Mouse (Mus musculus) stomach, embryonic 16.5 days (tissue): ENCODE data around the gene Bcat2. TPM values are rescaled to one million over a fixed set of nuclear protein-coding genes. Genes with fewer than 3 reads are reported as not detected.

Experiments used
- ATAC-seq: fragments of 200-750 bp; cut with Nextera tagmentation; 2 replicates; pipeline ENCODE4 v1.8.0; 2017; ENCODE audit warnings: moderate number of reproducible peaks, moderate TSS enrichment; ENCODE audit not compliant: insufficient read depth, low FRiP score
- H3K27ac ChIP-seq: fragments of 300-500 bp; sonication (generic); 2 replicates; pipeline ENCODE4 v1.5.1; 2014; ENCODE audit warnings: low read length
- H3K27me3 ChIP-seq: fragments of 300-500 bp; sonication (generic); 2 replicates; pipeline ENCODE4 v1.6.1; 2014; ENCODE audit warnings: low read length, control low read depth, mixed read lengths; ENCODE audit not compliant: control insufficient read depth, insufficient read depth
- H3K36me3 ChIP-seq: fragments of 300-500 bp; sonication (generic); 2 replicates; pipeline ENCODE4 v1.6.1; 2014; ENCODE audit warnings: low read length; ENCODE audit not compliant: control insufficient read depth, insufficient read depth
- H3K4me1 ChIP-seq: fragments of 300-500 bp; sonication (generic); 2 replicates; pipeline ENCODE4 v1.6.1; 2014; ENCODE audit warnings: low read length, control low read depth, mixed read lengths; ENCODE audit not compliant: control insufficient read depth, insufficient read depth
- H3K4me2 ChIP-seq: fragments of 300-500 bp; sonication (generic); 2 replicates; pipeline ENCODE4 v1.6.1; 2014; ENCODE audit warnings: low read depth, low read length, mixed read lengths
- H3K4me3 ChIP-seq: fragments of 300-500 bp; sonication (generic); replicated peaks from 2 replicates; pipeline ENCODE4 v1.5.1; 2014; ENCODE audit warnings: mild to moderate bottlenecking, low read length
- H3K9ac ChIP-seq: fragments of 300-500 bp; sonication (generic); 2 replicates; pipeline ENCODE4 v1.6.1; 2014; ENCODE audit warnings: low read length
- H3K9me3 ChIP-seq: fragments of 300-500 bp; sonication (generic); replicated peaks from 2 replicates; pipeline ENCODE4 v1.6.1; 2016; ENCODE audit warnings: low read length, control low read depth; ENCODE audit not compliant: control insufficient read depth
- WGBS: fragments of 180-500 bp; shearing (Covaris S2); extraction: QIAGEN DNeasy Blood & Tissue Kit; methylation state at CpG from one replicate; pipeline ENCODE4 v1.1.7; 2014; 5-methylcytosine and 5-hydroxymethylcytosine counted together
- polyA plus RNA-seq: library from polyadenylated mRNA; unstranded; fragments of >200 nt; fragmentation: Nextera tagmentation; extraction: Ambion mirVana; gene quantifications from 2 replicates; pipeline ENCODE4 v1.2.1, GENCODE M21; 2015

Bcat2 gene
- polyA plus RNA-seq, 1 experiment from 2014 or later: 95.7 TPM

DNA sequence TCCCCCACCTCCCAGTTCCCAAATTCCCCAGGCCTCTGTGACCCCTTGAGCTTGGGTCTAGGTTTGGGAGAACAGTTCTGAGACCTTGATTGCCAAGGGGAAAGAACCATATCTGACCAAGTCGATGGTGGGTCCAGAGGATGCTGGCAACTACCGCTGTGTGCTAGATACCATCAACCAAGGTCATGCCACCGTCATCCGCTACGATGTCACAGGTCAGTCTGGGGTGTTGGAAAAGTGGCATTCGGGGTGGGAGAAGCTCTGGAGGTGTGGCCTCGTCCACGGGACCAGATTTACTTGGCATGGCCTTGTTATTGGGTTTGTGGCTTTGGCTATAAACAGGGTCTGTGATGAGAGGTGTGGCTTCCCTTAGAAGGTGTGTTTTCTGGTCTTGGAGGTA is 55.5 kb downstream of the Bcat2 start:
- H3K4me2 ChIP-seq: no peak overlapping the region
- WGBS: 83% methylated on average over 8 of the region's 8 CpGs
- no peaks in the 10 kb centered on the region for H3K36me3 ChIP-seq
- no peak for ATAC-seq
- no peak overlapping the region for H3K9ac ChIP-seq
- H3K9me3 ChIP-seq: no peaks in the 10 kb centered on the region
- H3K4me3 ChIP-seq: no peak overlapping the region
- no peaks in the 10 kb centered on the region for H3K4me1 ChIP-seq
- H3K27me3 ChIP-seq: no peaks in the 10 kb centered on the region
- no peak overlapping the region for H3K27ac ChIP-seq

DNA sequence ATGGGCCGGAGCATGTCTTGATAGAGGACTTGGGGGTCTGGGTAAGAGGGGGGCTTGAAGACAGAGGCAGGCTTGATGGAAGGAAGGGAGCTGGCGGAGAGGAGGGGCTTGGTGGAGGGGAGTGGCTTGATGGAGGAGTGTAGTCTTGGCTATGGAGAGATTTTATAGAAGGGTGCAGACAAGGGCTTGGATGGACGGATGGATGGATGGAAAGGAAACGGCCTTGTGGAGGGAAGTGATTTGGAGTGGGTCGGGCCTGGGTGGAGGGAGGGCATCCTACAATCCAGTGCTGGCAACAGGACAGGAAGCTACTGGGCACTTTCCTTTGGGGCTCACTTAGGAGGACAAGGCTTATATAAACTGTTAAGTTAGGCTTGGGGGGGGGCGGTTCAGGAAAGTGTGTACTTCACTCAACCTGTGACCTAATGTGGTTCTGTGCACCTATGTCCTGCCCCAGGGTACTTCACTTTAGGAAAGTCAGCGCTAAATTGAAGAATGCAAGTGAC is 56.7 kb downstream of the Bcat2 start:
- Histone ChIP-seq H3K4me2 (no peak overlapping the region), H3K27ac (no peak overlapping the region)
- WGBS: 80% methylated on average over 7 of the region's 7 CpGs

DNA sequence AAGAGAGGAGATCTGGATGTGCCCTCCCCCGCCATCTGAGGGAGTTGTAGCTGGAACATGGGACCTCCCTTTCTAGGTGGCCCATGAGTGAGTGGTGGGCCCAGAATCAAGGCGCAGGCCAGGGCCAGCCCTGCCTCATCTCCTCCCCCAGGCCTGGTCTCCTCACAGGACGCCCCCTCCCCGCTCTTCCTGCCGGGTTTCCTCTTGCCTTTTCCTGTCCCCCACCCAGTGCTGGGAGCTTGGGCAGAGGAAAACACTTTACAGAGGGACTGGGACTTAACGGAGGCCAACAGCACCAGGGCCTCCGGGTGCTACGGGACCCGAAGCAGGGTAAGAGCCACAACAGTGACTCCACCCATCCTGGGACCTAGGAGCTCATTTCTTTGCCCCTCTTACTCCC is 57.3 kb downstream of the Bcat2 start, which contains the start of gene Rasip1:
Gene Rasip1, plus strand, starts transcription at position 228 of the 400 bp plus-strand sequence.
- Histone ChIP-seq H3K27me3 (no peaks in the 10 kb centered on the region), H3K36me3 (no peaks in the 10 kb centered on the region), H3K27ac (peak within 1 kb of the TSS; percentile 51; the same call in 1 of the 2 replicates), H3K4me2 (peak within 1 kb of the TSS; percentile 99), H3K9ac (peak within 1 kb of the TSS; percentile 74), H3K4me1 (0 out of 2 replicates have a peak, but pooled peaks cover 2% of the 10 kb centered on the region), H3K4me3 (peak within 1 kb of the TSS; percentile 58), H3K9me3 (no peaks in the 10 kb centered on the region)
- no peak for ATAC-seq
- WGBS: 80% methylated on average over 9 of the region's 9 CpGs

More for the DNA sequence above, 56.7 kb downstream of the Bcat2 start:
- Histone ChIP-seq H3K27me3 (no peaks in the 10 kb centered on the region), H3K9me3 (no peaks in the 10 kb centered on the region), H3K4me1 (no peaks in the 10 kb centered on the region), H3K9ac (no peak overlapping the region), H3K36me3 (no peaks in the 10 kb centered on the region), H3K4me3 (no peak overlapping the region)
- ATAC-seq: no peak

DNA sequence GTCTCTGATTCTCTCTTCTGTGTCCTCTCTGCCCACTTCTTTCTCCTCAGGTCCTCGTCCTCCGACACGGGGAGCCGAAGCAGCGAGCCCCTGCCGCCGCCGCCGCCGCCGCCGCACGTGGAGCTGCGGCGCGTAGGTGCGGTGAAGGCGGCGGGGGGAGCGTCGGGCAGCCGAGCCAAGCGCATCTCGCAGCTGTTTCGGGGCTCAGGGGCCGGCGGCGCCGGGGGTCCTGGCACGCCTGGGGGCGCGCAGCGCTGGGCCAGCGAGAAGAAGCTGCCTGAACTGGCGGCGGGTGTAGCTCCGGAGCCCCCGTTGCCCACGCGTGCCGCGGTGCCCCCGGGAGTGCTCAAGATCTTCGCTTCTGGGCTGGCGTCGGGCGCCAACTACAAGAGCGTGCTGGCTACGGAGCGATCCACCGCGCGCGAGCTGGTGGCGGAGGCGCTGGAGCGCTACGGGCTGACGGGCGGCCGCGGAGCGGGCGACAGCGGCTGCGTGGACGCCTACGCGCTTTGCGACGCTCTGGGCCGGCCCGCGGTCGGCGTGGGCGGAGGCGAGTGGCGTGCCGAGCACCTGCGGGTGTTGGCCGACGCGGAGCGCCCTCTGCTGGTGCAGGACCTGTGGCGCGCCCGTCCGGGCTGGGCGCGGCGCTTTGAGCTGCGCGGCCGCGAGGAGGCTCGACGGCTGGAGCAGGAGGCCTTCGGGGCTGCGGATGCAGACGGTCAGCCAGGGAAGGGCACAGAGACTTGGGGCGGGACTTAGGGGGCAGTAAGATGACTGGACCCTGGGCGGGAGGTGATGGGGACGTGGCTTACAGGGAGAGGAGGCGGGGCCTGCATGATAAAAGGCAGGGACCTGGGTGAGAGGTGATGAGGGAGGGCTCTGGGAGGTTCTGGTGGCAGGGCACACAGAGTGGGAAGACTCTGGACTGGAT is 58.7 kb downstream of the Bcat2 start:
- peak; percentile 86 for ATAC-seq
- Histone ChIP-seq H3K27ac (peak overlapping the region; percentile 51; the same call in 1 of the 2 replicates), H3K4me2 (peak overlapping the region; percentile 99), H3K36me3 (no peaks in the 10 kb centered on the region), H3K4me1 (0 out of 2 replicates have a peak, but pooled peaks cover 4% of the 10 kb centered on the region), H3K9me3 (no peaks in the 10 kb centered on the region), H3K4me3 (peak overlapping the region; percentile 58), H3K9ac (peak overlapping the region; percentile 74), H3K27me3 (no peaks in the 10 kb centered on the region)
- under 1% methylated on average over 102 of the region's 105 CpGs for WGBS

DNA sequence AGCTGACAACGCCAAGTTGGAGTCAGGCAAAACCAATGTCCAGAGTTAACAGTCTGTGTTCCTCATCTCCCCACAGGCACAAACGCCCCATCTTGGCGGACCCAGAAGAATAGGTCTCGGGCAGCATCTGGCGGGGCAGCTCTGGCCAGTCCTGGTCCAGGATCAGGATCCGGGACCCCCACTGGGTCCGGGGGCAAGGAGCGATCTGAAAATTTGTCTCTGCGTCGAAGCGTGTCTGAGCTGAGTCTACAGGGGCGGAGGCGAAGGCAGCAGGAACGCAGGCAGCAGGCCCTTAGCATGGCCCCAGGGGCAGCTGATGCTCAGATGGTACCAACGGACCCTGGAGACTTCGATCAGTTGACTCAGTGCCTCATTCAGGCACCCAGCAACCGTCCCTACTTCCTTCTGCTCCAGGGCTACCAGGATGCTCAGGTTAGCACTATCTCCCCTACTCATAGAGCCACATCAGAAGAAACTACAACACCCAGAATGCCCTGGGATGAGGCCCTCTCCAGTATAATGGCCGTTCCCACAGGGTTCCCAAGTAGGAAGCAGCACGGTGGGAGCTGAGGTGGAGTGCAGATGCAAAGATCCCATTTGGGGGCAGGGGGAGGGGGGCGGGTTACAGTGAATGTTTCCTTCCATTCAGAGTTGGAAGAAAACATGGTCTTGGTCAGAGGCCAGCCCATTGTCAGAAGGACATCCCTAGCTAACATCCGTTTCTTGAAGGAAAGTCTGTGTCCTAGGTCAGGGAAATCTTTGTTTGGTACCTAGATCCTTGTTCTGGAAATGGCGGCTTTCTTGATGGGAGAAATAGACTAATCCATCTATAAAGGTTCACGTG is 60.3 kb downstream of the Bcat2 start:
- Histone ChIP-seq H3K4me3 (no peak overlapping the region), H3K4me1 (0 out of 2 replicates have a peak, but pooled peaks cover 4% of the 10 kb centered on the region), H3K27me3 (no peaks in the 10 kb centered on the region), H3K4me2 (no peak overlapping the region), H3K27ac (no peak overlapping the region), H3K36me3 (no peaks in the 10 kb centered on the region), H3K9me3 (no peaks in the 10 kb centered on the region), H3K9ac (no peak overlapping the region)
- WGBS: 74% methylated on average over 23 of the region's 23 CpGs
- ATAC-seq: no peak

DNA sequence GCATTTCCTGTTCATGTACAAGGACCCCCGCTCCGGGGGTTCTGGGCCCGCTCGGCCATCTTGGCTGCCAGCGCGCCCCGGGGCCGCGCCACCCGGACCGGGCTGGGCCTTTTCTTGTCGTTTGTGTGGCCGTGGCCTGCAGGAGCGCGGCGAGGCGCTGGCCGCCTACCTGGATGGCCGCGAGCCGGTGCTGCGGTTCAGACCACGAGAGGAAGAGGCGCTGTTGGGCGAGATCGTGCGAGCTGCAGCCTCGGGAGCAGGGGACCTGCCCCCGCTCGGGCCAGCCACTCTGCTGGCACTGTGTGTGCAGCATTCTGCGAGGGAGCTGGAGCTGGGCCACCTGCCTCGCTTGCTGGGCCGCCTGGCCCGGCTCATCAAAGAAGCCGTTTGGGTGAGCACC is 62.5 kb downstream of the Bcat2 start:
- H3K27me3 ChIP-seq: no peaks in the 10 kb centered on the region
- H3K27ac ChIP-seq: no peak overlapping the region
- peaks cover 4% of the 10 kb centered on the region; the same call in 1 of the 2 replicates for H3K4me1 ChIP-seq
- 0 out of 2 replicates have a peak, but pooled peaks have one; percentile 17 for ATAC-seq
- H3K9me3 ChIP-seq: no peaks in the 10 kb centered on the region
- 18% methylated on average over 35 of the region's 35 CpGs for WGBS
- H3K36me3 ChIP-seq: 0 out of 2 replicates have a peak, but pooled peaks cover 3% of the 10 kb centered on the region
- peak overlapping the region; percentile 21 for H3K4me3 ChIP-seq
- H3K9ac ChIP-seq: peak overlapping the region; percentile 67
- peak overlapping the region; percentile 48 for H3K4me2 ChIP-seq

DNA sequence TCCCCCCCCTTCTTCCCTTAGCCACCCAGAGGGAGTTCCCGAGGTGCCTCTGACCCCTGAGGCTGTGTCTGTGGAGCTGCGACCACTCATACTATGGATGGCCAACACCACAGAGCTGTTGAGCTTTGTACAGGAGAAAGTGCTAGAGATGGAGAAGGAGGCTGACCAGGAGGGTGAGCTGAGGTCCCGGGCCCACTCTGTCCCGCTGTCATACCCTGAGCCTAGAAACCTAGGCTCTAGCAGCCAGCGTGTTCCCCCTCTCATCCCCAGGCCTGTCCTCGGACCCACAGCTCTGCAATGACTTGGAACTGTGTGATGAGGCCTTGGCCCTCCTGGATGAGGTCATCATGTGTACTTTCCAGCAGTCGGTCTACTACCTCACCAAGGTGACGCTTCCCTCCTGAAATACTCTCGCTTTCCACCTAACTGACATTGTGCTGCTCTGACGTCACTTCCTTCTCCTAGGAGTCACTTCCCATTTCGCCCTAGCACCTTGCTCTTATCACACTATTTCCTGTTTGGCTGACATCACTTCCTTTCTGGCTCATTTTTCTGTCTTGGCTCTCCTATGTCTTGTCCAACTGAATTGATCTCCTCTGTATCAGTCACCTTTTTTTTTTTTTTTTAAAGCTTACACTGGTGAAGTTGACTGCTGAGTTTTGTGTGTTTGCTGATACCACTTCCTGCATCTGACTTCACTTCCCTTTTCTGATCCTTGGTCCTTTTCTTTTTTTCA is 65.2 kb downstream of the Bcat2 start:
- 0 out of 2 replicates have a peak, but pooled peaks cover 3% of the 10 kb centered on the region for H3K36me3 ChIP-seq
- 82% methylated on average over 11 of the region's 11 CpGs for WGBS
- peak overlapping the region; percentile 19 for H3K27ac ChIP-seq
- H3K4me3 ChIP-seq: no peak overlapping the region
- peaks cover 19% of the 10 kb centered on the region for H3K4me1 ChIP-seq
- H3K4me2 ChIP-seq: no peak overlapping the region
- no peaks in the 10 kb centered on the region for H3K27me3 ChIP-seq
- H3K9me3 ChIP-seq: no peaks in the 10 kb centered on the region
- ATAC-seq: no peak
- no peak overlapping the region for H3K9ac ChIP-seq
